Mouse (Mus musculus) intestine, postnatal 0 days (tissue): Measurements from ENCODE around the gene Tns1. TPM values are rescaled to one million over a fixed set of nuclear protein-coding genes. Genes with fewer than 3 reads are reported as not detected.

Source experiments
- ATAC-seq: fragments of 200-750 bp; cut with Nextera tagmentation; 2 replicates; pipeline ENCODE4 v1.8.0; 2017; ENCODE audit warnings: mild to moderate bottlenecking, moderate TSS enrichment, moderate library complexity
- H3K27ac ChIP-seq: fragments of 300-500 bp; sonication (generic); 2 replicates; pipeline ENCODE4 v1.5.1; 2014; ENCODE audit warnings: mild to moderate bottlenecking, low read depth, low read length, moderate library complexity
- H3K27me3 ChIP-seq: fragments of 300-500 bp; sonication (generic); replicated peaks from 2 replicates; pipeline ENCODE4 v1.6.1; 2014; ENCODE audit warnings: low read length, mixed read lengths; ENCODE audit not compliant: control insufficient read depth, insufficient read depth
- H3K36me3 ChIP-seq: fragments of 300-500 bp; sonication (generic); 2 replicates; pipeline ENCODE4 v1.6.1; 2014; ENCODE audit warnings: mild to moderate bottlenecking, moderate library complexity; ENCODE audit not compliant: control insufficient read depth, insufficient read depth
- H3K4me1 ChIP-seq: fragments of 300-500 bp; sonication (generic); replicated peaks from 2 replicates; pipeline ENCODE4 v1.6.1; 2014; ENCODE audit warnings: antibody characterized with exemption, low read length, mixed read lengths; ENCODE audit not compliant: control insufficient read depth, insufficient read depth
- H3K4me2 ChIP-seq: fragments of 300-500 bp; sonication (generic); replicated peaks from 2 replicates; pipeline ENCODE4 v1.6.1; 2014; ENCODE audit warnings: low read depth, mild to moderate bottlenecking, moderate library complexity
- H3K4me3 ChIP-seq: fragments of 300-500 bp; sonication (generic); 2 replicates; pipeline ENCODE4 v1.5.1; 2014; ENCODE audit warnings: low read depth, low read length
- H3K9ac ChIP-seq: fragments of 300-500 bp; sonication (generic); 2 replicates; pipeline ENCODE4 v1.6.1; 2014; ENCODE audit warnings: mild to moderate bottlenecking, low read depth, low read length
- H3K9me3 ChIP-seq: fragments of 300-500 bp; sonication (generic); 2 replicates; pipeline ENCODE4 v1.6.1; 2016; ENCODE audit warnings: mixed run types; ENCODE audit not compliant: control insufficient read depth
- CTCF ChIP-seq: sonication (generic); IDR thresholded peaks from 2 replicates; pipeline ENCODE4 v1.5.1; 2016; ENCODE audit warnings: low read depth, mild to moderate bottlenecking, control low read depth, antibody characterized with exemption, moderate library complexity
- WGBS: fragments of 180-500 bp; shearing (Covaris S2); extraction: QIAGEN DNeasy Blood & Tissue Kit; methylation state at CpG from one replicate; pipeline ENCODE4 v1.1.7; 2014; 5-methylcytosine and 5-hydroxymethylcytosine counted together
- polyA plus RNA-seq: library from polyadenylated mRNA; unstranded; fragments of >200 nt; fragmentation: Nextera tagmentation; extraction: Ambion mirVana; gene quantifications from 2 replicates; pipeline ENCODE4 v1.2.1, GENCODE M21; 2015

Tns1 gene
- polyA plus RNA-seq, 1 experiment from 2014 or later = 21.5 TPM

GRCm38 (mm10) chr1:74094497-74095270, 29.6 kb downstream of the Tns1 start:
- ATAC-seq = no peak
- Histone ChIP-seq H3K27me3 (peaks cover 37% of the 10 kb centered on the region), H3K36me3 (no peaks in the 10 kb centered on the region), H3K9me3 (no peaks in the 10 kb centered on the region), H3K27ac (no peak overlapping the region), H3K9ac (no peak overlapping the region), H3K4me2 (no peak overlapping the region), H3K4me1 (peaks cover 7% of the 10 kb centered on the region; the same call in 1 of the 2 replicates), H3K4me3 (no peak overlapping the region)
- 46% methylated on average over 7 of the region's 7 CpGs for WGBS
- TF ChIP-seq CTCF = no peak

GRCm38 (mm10) chr1:74093447-74093846, 30.8 kb downstream of the Tns1 start:
- H3K9ac ChIP-seq = no peak overlapping the region
- no peak overlapping the region for H3K4me2 ChIP-seq
- H3K9me3 ChIP-seq = no peaks in the 10 kb centered on the region
- H3K36me3 ChIP-seq = no peaks in the 10 kb centered on the region
- H3K4me1 ChIP-seq = peaks cover under 1% of the 10 kb centered on the region; the same call in 1 of the 2 replicates
- H3K27ac ChIP-seq = no peak overlapping the region
- H3K4me3 ChIP-seq = no peak overlapping the region
- H3K27me3 ChIP-seq = peaks cover 24% of the 10 kb centered on the region
- WGBS = 74% methylated on average over 5 of the region's 5 CpGs
- ATAC-seq = no peak
- no peak for TF ChIP-seq CTCF

- no peak overlapping the region for H3K4me3 ChIP-seq
- H3K4me1 ChIP-seq = no peaks in the 10 kb centered on the region
- no peak overlapping the region for H3K27ac ChIP-seq
- no peak overlapping the region for H3K4me2 ChIP-seq
- WGBS = 57% methylated on average over 10 of the region's 10 CpGs
- ATAC-seq = 0 out of 2 replicates have a peak, but pooled peaks have one; percentile 10
- no peak for TF ChIP-seq CTCF
- no peaks in the 10 kb centered on the region for H3K36me3 ChIP-seq
- no peak overlapping the region for H3K9ac ChIP-seq
- H3K9me3 ChIP-seq = no peaks in the 10 kb centered on the region
- peaks cover 14% of the 10 kb centered on the region for H3K27me3 ChIP-seq
These were observed 32.0 kb downstream of the Tns1 start for GRCm38 (mm10) chr1:74092242-74092641.

GRCm38 (mm10) chr1:74091611-74092224, 32.5 kb downstream of the Tns1 start:
- no peak overlapping the region for H3K9ac ChIP-seq
- 42% methylated on average over 6 of the region's 6 CpGs for WGBS
- no peak for TF ChIP-seq CTCF
- no peak for ATAC-seq
- no peaks in the 10 kb centered on the region for H3K9me3 ChIP-seq
- H3K27me3 ChIP-seq = peaks cover 9% of the 10 kb centered on the region
- no peaks in the 10 kb centered on the region for H3K36me3 ChIP-seq
- H3K27ac ChIP-seq = peak overlapping the region; percentile 9; the same call in 1 of the 2 replicates
- no peak overlapping the region for H3K4me2 ChIP-seq
- H3K4me1 ChIP-seq = no peaks in the 10 kb centered on the region
- no peak overlapping the region for H3K4me3 ChIP-seq

DNA sequence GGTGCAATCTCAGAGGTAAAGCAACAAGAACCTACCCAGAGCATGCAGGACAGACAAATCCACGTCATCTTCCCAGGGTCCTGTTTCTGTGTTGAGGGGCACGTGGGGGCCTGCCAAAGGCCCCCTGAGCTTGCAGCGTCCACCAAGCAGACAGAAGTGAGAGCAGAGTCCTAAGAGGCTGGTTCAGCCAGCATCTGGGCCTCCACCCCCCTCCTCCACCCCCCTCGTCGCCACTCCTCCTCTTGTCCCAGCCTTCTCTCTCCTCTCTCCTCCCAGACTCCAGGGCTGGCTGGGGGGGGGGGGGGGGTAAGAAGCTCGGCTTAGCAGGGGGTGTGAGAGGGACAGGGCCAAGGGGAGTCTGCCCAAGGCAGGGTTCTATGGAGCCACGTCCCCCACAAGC, 33.1 kb downstream of the Tns1 start:
- Histone ChIP-seq H3K9ac (no peak overlapping the region), H3K4me1 (no peaks in the 10 kb centered on the region), H3K4me2 (peak overlapping the region; percentile 41; the same call in 1 of the 2 replicates), H3K27me3 (peaks cover 5% of the 10 kb centered on the region), H3K36me3 (no peaks in the 10 kb centered on the region), H3K4me3 (0 out of 2 replicates have a peak overlapping the region, but pooled peaks have one; percentile 9), H3K9me3 (no peaks in the 10 kb centered on the region), H3K27ac (peak overlapping the region; percentile 9; the same call in 1 of the 2 replicates)
- ATAC-seq = no peak
- TF ChIP-seq CTCF = no peak
- WGBS = 33% methylated on average over 6 of the region's 7 CpGs

GRCm38 (mm10) chr1:74090329-74090728, 33.9 kb downstream of the Tns1 start:
- Histone ChIP-seq H3K9ac (no peak overlapping the region), H3K9me3 (no peaks in the 10 kb centered on the region), H3K4me1 (no peaks in the 10 kb centered on the region), H3K27me3 (no peaks in the 10 kb centered on the region), H3K4me3 (0 out of 2 replicates have a peak overlapping the region, but pooled peaks have one; percentile 9), H3K36me3 (no peaks in the 10 kb centered on the region), H3K4me2 (peak overlapping the region; percentile 41), H3K27ac (no peak overlapping the region)
- no peak for ATAC-seq
- WGBS = 60% methylated on average over 7 of the region's 7 CpGs
- no peak for TF ChIP-seq CTCF
